Mouse (Mus musculus): Measurements from ENCODE around the gene Hmgb4.

Gene Hmgb4

DNA sequence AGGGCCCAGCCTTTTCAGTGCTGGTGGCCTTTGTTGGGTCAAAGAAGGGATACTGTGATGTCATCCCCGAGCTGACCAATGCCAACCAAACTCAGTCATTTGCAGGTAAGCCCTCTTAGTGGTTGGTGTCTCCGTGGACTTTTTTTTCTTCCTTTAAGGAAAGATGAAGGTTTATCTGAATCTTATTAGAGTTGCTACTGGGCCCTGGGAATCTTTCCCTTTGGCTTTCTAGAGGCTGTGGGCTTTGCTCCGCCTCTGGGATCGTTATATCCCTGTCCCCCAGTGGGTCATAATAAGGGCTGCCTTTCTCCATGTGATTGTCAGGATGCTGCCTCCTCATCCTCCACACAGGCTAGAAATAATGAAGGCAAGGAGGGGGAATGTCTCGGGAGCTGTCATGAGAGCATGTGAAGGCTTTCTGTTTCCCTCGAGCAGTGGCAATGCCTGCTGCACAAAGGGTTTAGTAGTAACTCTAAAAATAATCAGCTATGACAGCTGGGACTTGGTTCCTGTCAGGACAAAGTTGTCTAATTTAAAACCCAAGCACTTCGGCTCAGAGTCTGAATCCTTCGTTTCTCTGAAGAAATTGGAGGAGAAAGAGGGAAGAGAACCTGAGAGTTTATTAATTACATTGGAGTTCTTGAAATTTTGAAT is at the start of gene Hmgb4:
TSS of gene Hmgb4 (minus strand) at position 51 of the 654 bp plus-strand sequence.
- DNase-seq, result no peak

GRCm38 (mm10) chr4:128306011-128306410 is 45.3 kb upstream of the Hmgb4 start:
- DNase-seq, result peak; percentile 34 to 49

- DNase-seq, result peak in 1 of 2 experiments; percentile 17
These were observed 43.3 kb upstream of the Hmgb4 start for GRCm38 (mm10) chr4:128304049-128304448.

- DNase-seq, result no peak
These were observed 27.3 kb upstream of the Hmgb4 start for GRCm38 (mm10) chr4:128288095-128288494.

- no peak for DNase-seq
These were observed 24.3 kb upstream of the Hmgb4 start for GRCm38 (mm10) chr4:128285009-128285408.

- no peak for DNase-seq
These were observed 14.8 kb upstream of the Hmgb4 start for GRCm38 (mm10) chr4:128275586-128275985.

DNA sequence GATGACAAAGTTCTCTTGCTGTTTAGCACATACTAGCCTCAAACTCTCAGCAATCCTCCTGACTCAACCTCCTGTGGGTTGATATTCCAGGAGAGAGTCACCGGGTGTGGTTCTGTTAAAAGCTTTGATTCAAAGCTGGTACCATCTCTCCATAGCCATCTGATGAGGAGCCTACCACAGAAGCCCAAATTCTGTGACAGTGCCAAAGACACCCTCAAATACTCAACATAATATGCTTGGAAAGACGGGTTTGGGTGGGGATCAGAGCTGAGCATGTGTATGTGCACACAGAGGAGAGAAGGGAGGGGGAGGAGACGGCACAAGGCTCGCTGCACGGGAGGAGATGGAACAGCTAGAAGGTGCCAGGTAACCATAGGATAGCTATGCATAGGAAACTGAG is 14.4 kb upstream of the Hmgb4 start:
- DNase-seq, result no peak

GRCm38 (mm10) chr4:128273146-128273545 is 12.4 kb upstream of the Hmgb4 start:
- DNase-seq, result peak; percentile 6 to 10

DNA sequence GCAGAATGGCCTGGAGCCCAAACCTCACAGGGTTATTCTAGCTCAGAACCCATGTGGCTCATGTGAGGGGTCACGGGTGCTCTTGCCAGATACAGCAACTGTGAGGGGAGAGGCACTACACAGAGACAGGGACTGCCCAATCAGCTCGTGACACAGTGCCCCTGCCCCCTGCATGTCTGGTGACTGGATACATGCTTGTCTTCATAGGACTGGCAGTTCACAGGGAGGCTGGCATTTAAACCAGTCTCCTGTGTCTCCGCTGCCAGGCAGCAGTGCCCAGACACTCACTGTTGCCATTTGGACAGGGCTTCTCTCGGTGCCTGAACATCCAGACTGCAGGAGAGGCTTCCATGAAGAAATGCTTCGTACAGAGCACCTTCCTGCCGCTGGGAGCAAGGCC is 11.7 kb upstream of the Hmgb4 start:
- DNase-seq, result peak; percentile 34 to 49

DNA sequence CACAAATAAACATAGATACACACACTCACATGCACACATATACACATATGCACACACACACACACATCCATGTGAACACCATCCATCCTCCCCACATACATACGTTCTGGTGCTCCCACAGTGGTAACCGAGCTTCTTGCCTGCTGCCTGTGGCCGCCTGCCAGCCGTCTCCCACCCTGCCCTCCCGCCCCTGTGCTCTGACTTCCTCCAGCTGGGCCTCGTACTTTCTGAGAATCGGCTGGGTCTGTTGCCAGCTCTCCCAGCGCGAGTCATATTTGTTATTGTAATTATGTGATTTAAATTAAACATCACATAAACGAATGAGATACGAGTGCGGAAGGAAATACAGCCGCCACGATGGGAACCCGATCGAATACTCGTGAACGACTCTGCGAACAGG is 10.2 kb upstream of the Hmgb4 start:
- no peak for DNase-seq

GRCm38 (mm10) chr4:128270177-128270576 is 9.4 kb upstream of the Hmgb4 start:
- DNase-seq, result no peak

DNA sequence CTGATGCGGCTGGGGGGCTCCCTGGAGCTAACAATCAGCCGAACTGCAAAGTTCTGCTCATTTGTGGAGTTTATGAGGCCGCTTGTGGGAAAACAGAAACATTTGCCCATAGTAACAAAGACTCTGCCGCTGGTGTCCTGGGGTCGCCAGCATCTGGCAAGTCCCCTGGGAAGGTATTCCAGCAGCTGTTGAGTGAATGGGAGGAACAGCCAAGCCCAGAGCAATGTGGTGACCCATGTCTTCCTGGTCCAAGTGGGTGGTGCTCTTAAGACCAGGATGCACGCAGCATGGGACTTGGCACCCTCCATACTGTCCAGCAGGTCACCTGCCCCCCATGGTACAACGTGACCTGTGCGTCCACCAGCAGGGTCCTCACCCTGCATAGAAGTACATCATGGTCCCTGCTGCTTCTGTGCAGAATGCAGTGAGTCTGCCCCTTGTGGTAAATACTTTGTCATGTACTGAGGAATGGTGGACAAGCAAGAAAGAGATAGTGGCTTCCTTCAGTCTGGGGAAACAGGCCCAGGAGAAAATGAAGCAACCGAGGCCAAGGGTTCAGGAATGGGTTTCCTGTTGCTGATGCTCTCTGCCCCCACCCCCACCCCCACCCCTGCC is 8.6 kb upstream of the Hmgb4 start:
- no peak for DNase-seq

- no peak for DNase-seq
These were observed 4.6 kb upstream of the Hmgb4 start for GRCm38 (mm10) chr4:128265341-128265740.

- DNase-seq, result no peak
These were observed 3.7 kb upstream of the Hmgb4 start for GRCm38 (mm10) chr4:128264491-128264890.

DNA sequence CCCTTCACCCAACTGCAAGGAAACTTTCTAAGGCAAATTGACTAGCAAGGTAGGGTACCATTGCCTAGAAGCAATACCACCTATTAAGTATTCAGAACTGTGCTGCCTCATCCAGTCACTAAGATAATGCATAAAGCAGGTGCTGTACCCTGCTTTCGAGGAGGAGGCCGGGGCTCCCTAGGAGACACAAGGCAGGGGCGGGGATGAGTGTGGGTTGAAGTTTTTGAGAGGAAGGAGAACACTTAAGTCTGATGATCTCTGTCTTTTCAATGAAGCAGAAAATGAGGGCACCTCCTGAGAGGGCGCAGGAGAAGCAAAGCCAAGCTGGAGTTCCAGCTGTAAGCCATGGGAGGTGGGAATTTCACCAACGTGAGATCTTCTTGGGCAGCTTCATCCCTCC is 1.5 kb downstream of the Hmgb4 start:
- no peak for DNase-seq

GRCm38 (mm10) chr4:128248676-128249075 is 12.1 kb downstream of the Hmgb4 start:
- no peak for DNase-seq

DNA sequence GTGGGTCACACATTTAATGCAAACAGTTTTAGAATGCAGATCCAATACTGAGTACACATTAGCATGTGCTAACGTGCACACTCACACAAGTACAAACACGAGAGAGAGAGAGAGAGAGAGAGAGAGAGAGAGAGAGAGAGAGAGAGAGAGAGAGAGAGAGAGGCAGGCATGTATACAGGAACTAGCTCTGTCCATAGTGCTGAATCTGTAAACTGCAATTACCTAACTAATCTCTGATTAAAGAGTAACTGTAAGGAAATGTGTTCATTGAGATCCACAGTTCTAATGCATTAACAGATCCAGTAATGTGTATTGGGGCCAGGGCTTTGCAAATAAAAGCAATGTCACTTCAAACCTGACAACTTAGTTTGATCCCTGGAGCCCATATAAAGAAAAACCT is 15.6 kb downstream of the Hmgb4 start:
- no peak for DNase-seq

- DNase-seq, result no peak
These were observed 18.9 kb downstream of the Hmgb4 start for GRCm38 (mm10) chr4:128241854-128242356.

DNA sequence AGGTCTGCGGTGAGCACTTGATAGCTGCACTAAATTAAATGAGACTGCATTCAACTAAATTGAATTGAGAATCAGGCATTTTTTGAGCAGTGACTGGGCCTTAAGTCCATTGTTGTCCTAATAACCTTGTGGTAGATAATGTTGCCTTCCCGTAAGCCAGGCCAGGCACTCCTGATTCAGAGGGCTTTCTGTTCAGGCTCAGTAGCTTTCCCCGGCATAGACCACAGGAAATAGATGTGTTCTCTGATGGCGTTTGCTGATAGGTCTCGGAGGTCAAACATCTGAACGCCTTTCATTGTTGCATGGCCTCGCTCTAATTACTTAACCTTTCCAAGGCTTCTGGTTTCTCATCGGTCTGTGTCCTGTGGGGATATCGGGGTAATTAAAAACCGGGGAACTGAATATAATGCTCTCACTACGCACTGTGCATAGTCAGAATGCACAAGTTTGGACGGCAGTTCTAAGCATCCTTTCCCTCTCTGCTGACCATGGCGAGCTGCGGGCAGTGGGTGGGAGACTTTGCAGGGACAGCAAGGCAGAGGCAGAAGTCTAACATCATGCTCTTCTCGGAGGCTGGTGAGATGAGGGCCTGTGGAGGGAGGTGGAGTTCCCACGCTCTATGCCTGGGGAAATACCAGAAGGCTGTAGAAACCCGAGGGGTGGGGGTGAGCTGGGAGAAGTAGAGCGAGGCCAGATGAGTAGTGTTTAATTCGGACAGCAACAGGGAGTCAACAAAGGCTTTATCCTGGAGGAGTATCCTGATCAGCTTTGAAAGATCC is 19.5 kb downstream of the Hmgb4 start:
- DNase-seq, result no peak

- no peak for DNase-seq
These were observed 21.6 kb downstream of the Hmgb4 start for GRCm38 (mm10) chr4:128239113-128239512.

- no peak for DNase-seq
These were observed 27.3 kb downstream of the Hmgb4 start for GRCm38 (mm10) chr4:128233458-128233857.

DNA sequence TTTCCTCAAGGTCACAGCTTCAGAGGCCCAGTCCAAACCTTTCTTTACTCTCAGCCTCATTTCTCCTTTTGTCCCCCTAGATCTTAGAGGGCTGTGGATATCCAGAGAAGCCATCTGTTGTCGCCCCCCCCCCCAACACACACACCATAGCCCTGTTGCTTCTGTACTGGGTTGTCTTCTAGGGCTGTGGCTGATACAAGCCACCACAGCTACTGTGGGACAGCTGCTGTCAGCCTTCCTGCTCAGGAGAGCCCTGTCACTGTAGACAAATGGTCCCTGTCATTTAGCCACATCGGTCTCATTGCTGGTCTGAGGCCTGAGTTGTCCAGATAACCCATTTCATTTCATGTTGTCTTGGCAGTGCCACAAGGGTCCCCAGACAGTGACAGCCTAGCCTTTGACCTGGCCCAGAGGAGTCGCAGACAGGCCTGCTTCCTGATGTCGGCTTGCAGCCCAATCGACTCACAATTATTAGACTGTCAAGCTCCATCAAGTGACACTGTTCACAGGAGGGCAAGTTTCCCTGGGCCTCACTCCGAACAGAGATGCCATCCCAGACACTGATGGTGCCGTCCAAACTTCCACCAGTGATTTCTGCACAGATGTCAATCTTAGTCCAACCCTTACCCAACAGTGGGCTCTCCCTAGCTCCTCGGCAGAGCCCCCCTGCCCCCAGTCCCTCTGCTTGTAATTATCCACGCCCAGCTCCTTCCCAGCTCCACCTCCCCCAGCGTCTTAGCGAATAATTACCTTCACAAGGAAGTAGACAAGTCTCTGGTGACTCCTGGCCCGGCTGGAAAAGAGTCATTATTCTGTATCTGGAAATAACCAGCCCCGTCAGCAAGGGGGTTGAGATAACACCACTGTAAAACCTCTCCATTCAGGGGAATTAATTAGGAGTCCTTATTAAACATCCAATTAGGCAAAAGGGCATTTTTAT is 33.1 kb downstream of the Hmgb4 start:
- DNase-seq, result no peak

GRCm38 (mm10) chr4:128224453-128224852 is 36.3 kb downstream of the Hmgb4 start:
- DNase-seq, result no peak

All from cerebellum, postnatal 36 days (tissue).